In genomic region chr7:75308457-75309312, GRCm38 (mm10) we compare ENCODE assay signal across 8 mouse cellular contexts. TPM values are rescaled to one million over a fixed set of nuclear protein-coding genes. Genes with fewer than 3 reads are reported as not detected.
A peak's percentile ranks its signal among the peaks of the same experiment; 100 is the strongest.
DNase-seq lines count a peak whose midpoint lies in the region; ATAC-seq lines count a peak whose summit lies in the region.

Sv2b (minus strand) TSS chr7:75309262.

- no peak for DNase-seq in heart, adult 9 months (ENCODE audit: low spot score in 2 of 2)
- peak; percentile 70 for DNase-seq in Muller cell, postnatal 12 days (ENCODE audit: inconsistent ontology term)
- DNase-seq in embryo, embryonic 10 days (ENCODE audit: low spot score): peak; percentile 43
- peak; percentile 52 for DNase-seq in hindbrain, embryonic 10.5 days (ENCODE audit: low spot score)
- DNase-seq in spleen, postnatal 14 days (ENCODE audit: low spot score in 2 of 2): no peak

- peak within 1 kb of the TSS; percentile 94 for H3K4me2 ChIP-seq in heart, embryonic 14.5 days (ENCODE audit: low read length)
- peak within 1 kb of the TSS; percentile 93 for H3K4me2 ChIP-seq in limb, embryonic 12.5 days
- peak within 1 kb of the TSS; percentile 98 for H3K4me2 ChIP-seq in neural tube, embryonic 13.5 days

- H3K9ac ChIP-seq in heart, embryonic 14.5 days (ENCODE audit: low read length): peak within 1 kb of the TSS; percentile 62
- H3K9ac ChIP-seq in limb, embryonic 12.5 days (replicated peaks): peak within 1 kb of the TSS; percentile 53
- H3K9ac ChIP-seq in neural tube, embryonic 13.5 days: peak within 1 kb of the TSS; percentile 71

- H3K27me3 ChIP-seq in heart, embryonic 14.5 days (ENCODE audit: control insufficient read depth, insufficient read depth, low read length): peaks cover 46% of the 10 kb centered on the region
- H3K27me3 ChIP-seq in hindbrain, embryonic 10.5 days (ENCODE audit: insufficient read depth, poor library complexity, severe bottlenecking): peaks cover 43% of the 10 kb centered on the region
- peaks cover 49% of the 10 kb centered on the region for H3K27me3 ChIP-seq in limb, embryonic 12.5 days
- peaks cover 32% of the 10 kb centered on the region for H3K27me3 ChIP-seq in neural tube, embryonic 13.5 days

- H3K27ac ChIP-seq in heart, embryonic 14.5 days (replicated peaks in 1 of 2; ENCODE audit: control insufficient read depth in 1 of 2, insufficient read depth in 1 of 2, low read depth in 2 of 2, low read length in 2 of 2): no peak within 1 kb of the TSS
- peak within 1 kb of the TSS; percentile 69; the same call in 1 of the 2 replicates for H3K27ac ChIP-seq in hindbrain, embryonic 10.5 days
- no peak within 1 kb of the TSS for H3K27ac ChIP-seq in limb, embryonic 12.5 days
- H3K27ac ChIP-seq in neural tube, embryonic 13.5 days (replicated peaks): peak within 1 kb of the TSS; percentile 46

- peak within 1 kb of the TSS; percentile 47 to 50 for H3K4me3 ChIP-seq in heart, embryonic 14.5 days (ENCODE audit: control insufficient read depth in 1 of 2, insufficient read depth in 1 of 2, low read depth in 1 of 2, low read length in 2 of 2)
- peak within 1 kb of the TSS; percentile 64 for H3K4me3 ChIP-seq in hindbrain, embryonic 10.5 days
- peak within 1 kb of the TSS; percentile 52 for H3K4me3 ChIP-seq in limb, embryonic 12.5 days (replicated peaks)
- H3K4me3 ChIP-seq in neural tube, embryonic 13.5 days: peak within 1 kb of the TSS; percentile 54

- peaks cover 8 to 12% of the 10 kb centered on the region in 2 experiments for H3K4me1 ChIP-seq in heart, embryonic 14.5 days (ENCODE audit: control insufficient read depth in 2 of 2, insufficient read depth in 2 of 2, low read length in 2 of 2)
- peaks cover 25% of the 10 kb centered on the region for H3K4me1 ChIP-seq in hindbrain, embryonic 10.5 days (replicated peaks)
- peaks cover 17% of the 10 kb centered on the region for H3K4me1 ChIP-seq in limb, embryonic 12.5 days (replicated peaks)
- H3K4me1 ChIP-seq in neural tube, embryonic 13.5 days (replicated peaks): peaks cover 24% of the 10 kb centered on the region

- H3K9me3 ChIP-seq in heart, embryonic 14.5 days (ENCODE audit: control insufficient read depth, low read length): no peaks in the 10 kb centered on the region
- H3K9me3 ChIP-seq in hindbrain, embryonic 10.5 days: no peaks in the 10 kb centered on the region
- no peaks in the 10 kb centered on the region for H3K9me3 ChIP-seq in limb, embryonic 12.5 days
- H3K9me3 ChIP-seq in neural tube, embryonic 13.5 days: no peaks in the 10 kb centered on the region

- 2% methylated on average over 46 of the region's 46 CpGs for WGBS in heart, embryonic 14.5 days
- 1% methylated on average over 46 of the region's 46 CpGs for WGBS in hindbrain, embryonic 10.5 days
- 1% methylated on average over 46 of the region's 46 CpGs for WGBS in limb, embryonic 12.5 days
- 1% methylated on average over 46 of the region's 46 CpGs for WGBS in neural tube, embryonic 13.5 days

- H3K36me3 ChIP-seq in heart, embryonic 14.5 days (ENCODE audit: control insufficient read depth, insufficient read depth, low read length): no peaks in the 10 kb centered on the region
- no peaks in the 10 kb centered on the region for H3K36me3 ChIP-seq in hindbrain, embryonic 10.5 days
- H3K36me3 ChIP-seq in limb, embryonic 12.5 days: no peaks in the 10 kb centered on the region
- H3K36me3 ChIP-seq in neural tube, embryonic 13.5 days: no peaks in the 10 kb centered on the region

- no peak for ATAC-seq in heart, embryonic 14.5 days (ENCODE audit: insufficient number of reproducible peaks, insufficient read depth, low FRiP score, low read depth)
- ATAC-seq in limb, embryonic 12.5 days (ENCODE audit: insufficient number of reproducible peaks, insufficient read depth, low FRiP score, low TSS enrichment, low read depth): peak; percentile 63
- ATAC-seq in neural tube, embryonic 13.5 days (ENCODE audit: low read depth): peak; percentile 64; the same call in 1 of the 2 replicates

RNA-seq across cellular contexts. Expression of gene Sv2b, which starts in this region (rescaled TPM):
- 0.36 and 0.55 TPM in 2 replicates for polyA plus RNA-seq in heart, embryonic 14.5 days (2014; fragmentation: Nextera tagmentation; extraction: Ambion mirVana)
- 0.92 and 1.4 TPM in 2 replicates for polyA plus RNA-seq in hindbrain, embryonic 10.5 days (2016; fragmentation: Nextera tagmentation; extraction: Ambion mirVana)
- polyA plus RNA-seq in limb, embryonic 12.5 days (2016; fragmentation: Nextera tagmentation; extraction: Ambion mirVana): 1.6 and 1.8 TPM in 2 replicates
- polyA plus RNA-seq in neural tube, embryonic 13.5 days (2015; fragmentation: Nextera tagmentation; extraction: Ambion mirVana): 12.0 and 12.3 TPM in 2 replicates

Comparison
In these comparisons a context has a peak if more than half of its experiments do, and no peak if none do; other contexts are left out.
1. H3K27ac ChIP-seq: peak in hindbrain, embryonic 10.5 days (single experiment) and neural tube, embryonic 13.5 days (single experiment); none in heart, embryonic 14.5 days (0 of 2) and limb, embryonic 12.5 days (single experiment).
2. DNase-seq: peak in Muller cell, postnatal 12 days (single experiment), embryo, embryonic 10 days (single experiment) and hindbrain, embryonic 10.5 days (single experiment); none in heart, adult 9 months (0 of 2) and spleen, postnatal 14 days (0 of 2).
3. Peak in every context shown above with its lines, with median percentiles within 50 percentile points of each other: H3K4me2 ChIP-seq, H3K4me3 ChIP-seq and H3K9ac ChIP-seq.